Mouse (Mus musculus): ENCODE data around the gene Grin2a. TPM values are rescaled to one million over a fixed set of nuclear protein-coding genes. Genes with fewer than 3 reads are reported as not detected.

The Grin2a gene
- polyA plus RNA-seq (2015; fragmentation: Nextera tagmentation; extraction: Ambion mirVana) = 0.55 and 0.65 TPM in 2 replicates

GRCm38 (mm10) chr16:9994951-9995813 lies at the start of gene Grin2a:
TSS of gene Grin2a (minus strand) at chr16:9995560.
- Histone ChIP-seq H3K27me3 (ENCODE audit: control insufficient read depth, insufficient read depth, low read length) (peaks cover 56% of the 10 kb centered on the region), H3K4me2 (ENCODE audit: low read depth, low read length) (peak within 1 kb of the TSS; percentile 50), H3K36me3 (ENCODE audit: control insufficient read depth, insufficient read depth, low read length) (no peaks in the 10 kb centered on the region), H3K9ac (ENCODE audit: low read length) (no peak within 1 kb of the TSS), H3K4me1 (ENCODE audit: control insufficient read depth, insufficient read depth, low read length) (peaks cover 7% of the 10 kb centered on the region; the same call in 1 of the 2 replicates), H3K9me3 (replicated peaks; ENCODE audit: control insufficient read depth, low read length) (no peaks in the 10 kb centered on the region), H3K27ac (ENCODE audit: low read length) (no peak within 1 kb of the TSS), H3K4me3 (replicated peaks; ENCODE audit: low read length) (peak within 1 kb of the TSS; percentile 30)
- WGBS = under 1% methylated on average over 69 of the region's 69 CpGs
- ATAC-seq (ENCODE audit: insufficient read depth, low FRiP score) = no peak

GRCm38 (mm10) chr16:10035582-10036215 lies 40.3 kb upstream of the Grin2a start:
- no peaks in the 10 kb centered on the region for H3K27me3 ChIP-seq (ENCODE audit: control insufficient read depth, insufficient read depth, low read length)
- no peaks in the 10 kb centered on the region for H3K4me1 ChIP-seq (ENCODE audit: control insufficient read depth, insufficient read depth, low read length)
- no peak for ATAC-seq (ENCODE audit: insufficient read depth, low FRiP score)
- H3K9ac ChIP-seq (ENCODE audit: low read length) = no peak overlapping the region
- no peak overlapping the region for H3K27ac ChIP-seq (ENCODE audit: low read length)
- no peak overlapping the region for H3K4me2 ChIP-seq (ENCODE audit: low read depth, low read length)
- H3K4me3 ChIP-seq (replicated peaks; ENCODE audit: low read length) = no peak overlapping the region
- no peaks in the 10 kb centered on the region for H3K9me3 ChIP-seq (replicated peaks; ENCODE audit: control insufficient read depth, low read length)
- no peaks in the 10 kb centered on the region for H3K36me3 ChIP-seq (ENCODE audit: control insufficient read depth, insufficient read depth, low read length)
- 74% methylated on average over 7 of the region's 7 CpGs for WGBS

GRCm38 (mm10) chr16:10033416-10033979 lies 38.1 kb upstream of the Grin2a start:
- ATAC-seq (ENCODE audit: insufficient read depth, low FRiP score) = no peak
- H3K9ac ChIP-seq (ENCODE audit: low read length) = no peak overlapping the region
- H3K27me3 ChIP-seq (ENCODE audit: control insufficient read depth, insufficient read depth, low read length) = no peaks in the 10 kb centered on the region
- no peak overlapping the region for H3K4me2 ChIP-seq (ENCODE audit: low read depth, low read length)
- WGBS = 67% methylated on average over 4 of the region's 4 CpGs
- no peaks in the 10 kb centered on the region for H3K36me3 ChIP-seq (ENCODE audit: control insufficient read depth, insufficient read depth, low read length)
- no peak overlapping the region for H3K4me3 ChIP-seq (replicated peaks; ENCODE audit: low read length)
- no peak overlapping the region for H3K27ac ChIP-seq (ENCODE audit: low read length)
- no peaks in the 10 kb centered on the region for H3K9me3 ChIP-seq (replicated peaks; ENCODE audit: control insufficient read depth, low read length)
- no peaks in the 10 kb centered on the region for H3K4me1 ChIP-seq (ENCODE audit: control insufficient read depth, insufficient read depth, low read length)

- Histone ChIP-seq H3K36me3 (ENCODE audit: control insufficient read depth, insufficient read depth, low read length) (no peaks in the 10 kb centered on the region), H3K27ac (ENCODE audit: low read length) (no peak overlapping the region), H3K9me3 (replicated peaks; ENCODE audit: control insufficient read depth, low read length) (no peaks in the 10 kb centered on the region), H3K27me3 (ENCODE audit: control insufficient read depth, insufficient read depth, low read length) (no peaks in the 10 kb centered on the region), H3K4me3 (replicated peaks; ENCODE audit: low read length) (no peak overlapping the region), H3K4me1 (ENCODE audit: control insufficient read depth, insufficient read depth, low read length) (no peaks in the 10 kb centered on the region), H3K9ac (ENCODE audit: low read length) (no peak overlapping the region), H3K4me2 (ENCODE audit: low read depth, low read length) (no peak overlapping the region)
- ATAC-seq (ENCODE audit: insufficient read depth, low FRiP score) = no peak
Measured at GRCm38 (mm10) chr16:10031891-10032290, 36.5 kb upstream of the Grin2a start.

GRCm38 (mm10) chr16:10026741-10027140 lies 31.4 kb upstream of the Grin2a start:
- Histone ChIP-seq H3K36me3 (ENCODE audit: control insufficient read depth, insufficient read depth, low read length) (no peaks in the 10 kb centered on the region), H3K27me3 (ENCODE audit: control insufficient read depth, insufficient read depth, low read length) (no peaks in the 10 kb centered on the region), H3K4me1 (ENCODE audit: control insufficient read depth, insufficient read depth, low read length) (no peaks in the 10 kb centered on the region), H3K9ac (ENCODE audit: low read length) (no peak overlapping the region), H3K27ac (ENCODE audit: low read length) (no peak overlapping the region), H3K4me2 (ENCODE audit: low read depth, low read length) (no peak overlapping the region), H3K4me3 (replicated peaks; ENCODE audit: low read length) (no peak overlapping the region), H3K9me3 (replicated peaks; ENCODE audit: control insufficient read depth, low read length) (no peaks in the 10 kb centered on the region)
- no peak for ATAC-seq (ENCODE audit: insufficient read depth, low FRiP score)
- 72% methylated on average over 6 of the region's 6 CpGs for WGBS

- no peaks in the 10 kb centered on the region for H3K9me3 ChIP-seq (replicated peaks; ENCODE audit: control insufficient read depth, low read length)
- H3K27ac ChIP-seq (ENCODE audit: low read length) = no peak overlapping the region
- no peaks in the 10 kb centered on the region for H3K4me1 ChIP-seq (ENCODE audit: control insufficient read depth, insufficient read depth, low read length)
- no peaks in the 10 kb centered on the region for H3K27me3 ChIP-seq (ENCODE audit: control insufficient read depth, insufficient read depth, low read length)
- ATAC-seq (ENCODE audit: insufficient read depth, low FRiP score) = no peak
- H3K36me3 ChIP-seq (ENCODE audit: control insufficient read depth, insufficient read depth, low read length) = no peaks in the 10 kb centered on the region
- H3K4me2 ChIP-seq (ENCODE audit: low read depth, low read length) = no peak overlapping the region
- WGBS = 57% methylated on average over 1 of the region's 1 CpGs
- no peak overlapping the region for H3K4me3 ChIP-seq (replicated peaks; ENCODE audit: low read length)
- H3K9ac ChIP-seq (ENCODE audit: low read length) = no peak overlapping the region
Measured at GRCm38 (mm10) chr16:10009743-10010142, 14.4 kb upstream of the Grin2a start.

- no peaks in the 10 kb centered on the region for H3K4me1 ChIP-seq (ENCODE audit: control insufficient read depth, insufficient read depth, low read length)
- H3K27me3 ChIP-seq (ENCODE audit: control insufficient read depth, insufficient read depth, low read length) = no peaks in the 10 kb centered on the region
- no peak overlapping the region for H3K9ac ChIP-seq (ENCODE audit: low read length)
- 86% methylated on average over 5 of the region's 5 CpGs for WGBS
- no peak for ATAC-seq (ENCODE audit: insufficient read depth, low FRiP score)
- H3K27ac ChIP-seq (ENCODE audit: low read length) = no peak overlapping the region
- H3K4me3 ChIP-seq (replicated peaks; ENCODE audit: low read length) = no peak overlapping the region
- H3K9me3 ChIP-seq (replicated peaks; ENCODE audit: control insufficient read depth, low read length) = no peaks in the 10 kb centered on the region
- H3K4me2 ChIP-seq (ENCODE audit: low read depth, low read length) = no peak overlapping the region
- no peaks in the 10 kb centered on the region for H3K36me3 ChIP-seq (ENCODE audit: control insufficient read depth, insufficient read depth, low read length)
Measured at GRCm38 (mm10) chr16:10005606-10006005, 10.2 kb upstream of the Grin2a start.

GRCm38 (mm10) chr16:10004096-10004495 lies 8.7 kb upstream of the Grin2a start:
- no peaks in the 10 kb centered on the region for H3K27me3 ChIP-seq (ENCODE audit: control insufficient read depth, insufficient read depth, low read length)
- H3K4me2 ChIP-seq (ENCODE audit: low read depth, low read length) = no peak overlapping the region

GRCm38 (mm10) chr16:10003001-10003400 lies 7.6 kb upstream of the Grin2a start:
- no peak overlapping the region for H3K27ac ChIP-seq (ENCODE audit: low read length)
- no peak overlapping the region for H3K9ac ChIP-seq (ENCODE audit: low read length)
- 66% methylated on average over 1 of the region's 1 CpGs for WGBS

More at GRCm38 (mm10) chr16:10004096-10004495, 8.7 kb upstream of the Grin2a start:
- Histone ChIP-seq H3K27ac (ENCODE audit: low read length) (no peak overlapping the region), H3K4me3 (replicated peaks; ENCODE audit: low read length) (no peak overlapping the region), H3K9me3 (replicated peaks; ENCODE audit: control insufficient read depth, low read length) (no peaks in the 10 kb centered on the region), H3K9ac (ENCODE audit: low read length) (no peak overlapping the region), H3K4me1 (ENCODE audit: control insufficient read depth, insufficient read depth, low read length) (no peaks in the 10 kb centered on the region), H3K36me3 (ENCODE audit: control insufficient read depth, insufficient read depth, low read length) (no peaks in the 10 kb centered on the region)
- WGBS = 69% methylated on average over 4 of the region's 4 CpGs
- no peak for ATAC-seq (ENCODE audit: insufficient read depth, low FRiP score)

More at GRCm38 (mm10) chr16:10003001-10003400, 7.6 kb upstream of the Grin2a start:
- Histone ChIP-seq H3K27me3 (ENCODE audit: control insufficient read depth, insufficient read depth, low read length) (no peaks in the 10 kb centered on the region), H3K9me3 (replicated peaks; ENCODE audit: control insufficient read depth, low read length) (no peaks in the 10 kb centered on the region), H3K4me2 (ENCODE audit: low read depth, low read length) (no peak overlapping the region), H3K36me3 (ENCODE audit: control insufficient read depth, insufficient read depth, low read length) (no peaks in the 10 kb centered on the region), H3K4me1 (ENCODE audit: control insufficient read depth, insufficient read depth, low read length) (no peaks in the 10 kb centered on the region), H3K4me3 (replicated peaks; ENCODE audit: low read length) (no peak overlapping the region)
- no peak for ATAC-seq (ENCODE audit: insufficient read depth, low FRiP score)
